Mouse (Mus musculus): ENCODE results near the gene Vps29. TPM values are rescaled to one million over a fixed set of nuclear protein-coding genes. Genes with fewer than 3 reads are reported as not detected.
A peak's percentile ranks its signal among the peaks of the same experiment; 100 is the strongest.
"Not testable (repeated sequence)": the region's sequence is repeated elsewhere in the genome, so short reads cannot be mapped to it uniquely, and the experiment has no call there.

Vps29 gene
- polyA plus RNA-seq (2012; rRNA removed), result 188 and 192 TPM in 2 replicates

DNA sequence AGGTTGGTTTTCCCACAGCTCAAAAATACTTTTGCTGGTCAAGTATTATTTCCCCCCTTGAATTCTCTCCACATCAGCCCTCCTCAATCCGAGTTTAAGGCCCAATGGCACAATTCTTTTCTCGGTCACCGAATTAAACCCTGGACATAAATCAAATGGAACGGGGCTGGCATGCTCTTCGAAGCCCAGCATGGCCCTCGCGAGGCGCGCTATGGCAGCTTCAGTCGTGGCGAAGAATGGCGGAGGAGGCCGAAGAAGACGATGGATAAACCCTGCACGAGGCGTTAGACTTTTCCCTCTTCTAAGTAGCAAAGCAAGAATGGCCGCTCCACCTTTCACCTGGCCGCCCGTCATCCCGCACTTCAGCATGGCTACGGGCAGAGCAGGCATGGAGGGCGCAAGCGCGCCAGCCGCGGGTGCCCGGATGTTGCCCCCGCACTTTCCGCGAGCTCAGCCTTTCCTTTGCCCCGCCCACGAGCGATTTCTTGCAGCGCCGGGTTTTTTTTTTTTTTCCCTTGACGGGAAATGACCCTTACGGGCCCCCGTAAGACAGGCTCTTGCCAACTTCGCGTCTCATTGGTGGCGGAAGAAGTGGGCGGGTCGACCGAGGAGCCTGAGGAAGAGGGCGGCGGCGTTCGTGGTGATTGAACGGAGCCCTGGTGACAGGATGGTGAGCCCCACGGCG, at the start of gene Vps29, which contains the start of gene Rad9b:
Gene Vps29, plus strand, starts transcription at position 563 of the 685 bp plus-strand sequence.
Gene Rad9b, minus strand, starts transcription at position 427 of the 685 bp plus-strand sequence.
- DNase-seq (ENCODE audit: extremely low spot score in 1 of 2, low spot score in 1 of 2), result peak; percentile 91 to 99

DNA sequence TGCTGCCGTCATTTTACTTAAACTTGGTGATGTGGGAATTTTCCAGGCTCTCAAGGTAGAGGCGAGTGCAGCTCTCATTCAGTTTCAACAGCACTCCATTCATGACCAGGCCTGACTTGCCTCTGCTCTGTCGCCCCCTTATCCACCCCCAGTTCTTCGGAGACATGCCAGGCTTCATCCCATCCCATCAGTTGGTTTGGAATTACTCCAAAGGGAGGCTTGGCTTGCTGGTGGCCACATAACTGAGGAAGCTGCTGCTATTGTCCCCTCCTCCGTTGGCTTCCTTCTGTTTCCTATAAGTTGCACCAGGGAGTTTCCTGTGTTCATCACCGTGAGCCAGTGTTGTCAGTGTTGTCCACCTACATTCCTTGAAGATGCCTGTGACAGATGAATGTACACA, 49.6 kb upstream of the Vps29 start:
- DNase-seq (ENCODE audit: extremely low spot score in 1 of 2, low spot score in 1 of 2), result no peak

DNA sequence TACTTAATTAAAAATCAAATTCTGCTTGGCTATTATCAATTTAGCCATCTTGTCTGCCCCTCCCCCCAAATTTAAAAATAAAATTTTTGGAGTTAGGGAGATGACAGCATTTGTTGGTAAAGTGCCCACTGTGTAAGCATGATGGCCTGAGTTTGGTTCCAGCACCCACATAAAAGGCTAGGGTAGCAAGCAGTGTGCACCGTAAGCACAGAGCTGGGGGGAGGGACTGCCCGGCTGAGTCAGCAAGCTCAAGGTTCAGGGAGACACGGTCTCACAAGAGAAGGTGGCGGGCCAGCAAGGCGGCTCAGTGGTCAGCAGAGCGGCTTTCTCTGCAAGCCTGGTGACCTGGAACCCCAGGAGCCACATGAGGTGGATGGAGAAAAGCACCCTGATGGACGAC, 48.7 kb upstream of the Vps29 start:
- no peak for DNase-seq (ENCODE audit: extremely low spot score in 1 of 2, low spot score in 1 of 2)

DNA sequence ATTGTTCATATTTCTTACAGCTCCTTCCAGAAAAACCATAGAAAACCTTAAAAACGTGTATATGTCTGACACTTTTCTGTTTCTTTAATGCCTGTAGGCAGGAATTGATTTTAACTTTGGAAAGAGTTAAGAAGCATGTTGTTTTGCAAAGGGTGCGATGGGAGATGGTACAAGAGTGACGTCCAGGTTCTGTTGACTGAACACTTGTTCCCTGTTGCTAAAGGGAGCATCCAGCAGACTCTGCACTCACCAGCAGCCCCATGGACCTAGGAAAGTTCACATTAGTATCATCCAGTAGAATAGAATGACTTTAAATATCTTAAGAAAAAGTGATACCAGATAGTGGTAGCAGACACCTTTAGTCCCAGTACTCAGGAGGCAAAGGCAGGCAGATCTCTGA, 47.6 kb upstream of the Vps29 start:
- DNase-seq (ENCODE audit: extremely low spot score in 1 of 2, low spot score in 1 of 2), result no peak

GRCm38 (mm10) chr5:122310699-122311098, 43.5 kb upstream of the Vps29 start:
- no peak for DNase-seq (ENCODE audit: extremely low spot score in 1 of 2, low spot score in 1 of 2)

- DNase-seq (ENCODE audit: extremely low spot score in 1 of 2, low spot score in 1 of 2), result no peak
Observed at GRCm38 (mm10) chr5:122311692-122312091, 42.5 kb upstream of the Vps29 start.

DNA sequence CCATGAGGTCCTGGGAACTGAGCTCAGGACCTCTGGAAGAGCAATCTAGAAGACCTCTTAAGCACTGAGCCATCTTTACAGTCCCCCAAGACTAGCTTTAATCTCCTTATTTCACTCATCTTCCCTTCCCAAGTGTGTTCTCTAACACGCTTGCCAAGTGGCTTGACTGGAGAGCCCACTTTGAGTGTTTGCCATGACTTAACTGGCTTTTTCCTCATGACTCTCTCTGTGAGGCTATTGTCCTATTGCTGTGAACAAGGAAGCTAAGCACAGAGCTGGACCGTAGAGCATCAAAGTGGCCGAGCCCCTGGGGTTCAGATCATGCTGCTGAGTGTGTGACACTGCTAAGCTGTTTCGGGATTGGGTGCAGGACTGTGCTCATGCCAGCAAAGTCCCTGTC, 41.8 kb upstream of the Vps29 start:
- no peak for DNase-seq (ENCODE audit: extremely low spot score in 1 of 2, low spot score in 1 of 2)

- DNase-seq (ENCODE audit: extremely low spot score in 1 of 2, low spot score in 1 of 2), result no peak
Observed at GRCm38 (mm10) chr5:122312942-122313684, 41.1 kb upstream of the Vps29 start.

DNA sequence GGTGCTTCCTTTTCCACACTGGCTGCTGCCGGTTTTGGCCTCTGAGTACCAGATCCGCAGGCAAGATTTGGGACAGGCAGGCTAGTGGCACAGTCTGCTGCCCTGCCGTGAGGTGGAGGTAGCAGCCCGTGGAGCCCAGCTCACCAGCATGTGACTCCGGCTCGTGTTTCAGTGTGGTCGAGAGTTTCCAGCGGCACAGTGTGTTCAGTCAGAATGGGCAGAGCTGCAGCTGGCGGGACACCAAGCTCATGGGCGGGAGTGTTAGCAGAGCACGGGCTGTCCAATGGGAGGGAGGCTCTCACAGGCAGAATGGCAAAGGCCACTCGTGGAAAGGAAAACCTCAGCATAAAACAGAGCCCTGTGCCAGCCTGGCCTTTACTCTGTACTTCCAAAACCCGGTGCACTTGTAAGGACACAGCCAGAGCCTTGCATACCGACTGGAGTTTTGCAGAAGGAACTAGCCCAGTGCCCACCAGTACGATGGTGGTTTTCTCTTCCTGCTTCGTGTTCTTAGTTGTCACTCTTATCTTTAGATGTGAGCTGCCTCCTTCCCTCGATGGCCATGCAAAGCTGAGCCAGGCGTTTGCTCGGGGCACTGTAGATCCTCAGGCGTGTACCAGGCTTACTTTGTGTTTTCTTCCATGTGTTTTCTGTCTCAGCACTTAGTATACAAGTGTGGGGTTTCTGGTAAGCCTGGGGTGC, 39.1 kb upstream of the Vps29 start:
- peak; percentile 88 to 89 for DNase-seq (ENCODE audit: extremely low spot score in 1 of 2, low spot score in 1 of 2)

GRCm38 (mm10) chr5:122317329-122318045, 36.7 kb upstream of the Vps29 start:
- DNase-seq (ENCODE audit: extremely low spot score in 1 of 2, low spot score in 1 of 2), result no peak

- no peak for DNase-seq (ENCODE audit: extremely low spot score in 1 of 2, low spot score in 1 of 2)
Observed at GRCm38 (mm10) chr5:122318100-122318499, 36.1 kb upstream of the Vps29 start.

GRCm38 (mm10) chr5:122318976-122319375, 35.2 kb upstream of the Vps29 start:
- DNase-seq (ENCODE audit: extremely low spot score in 1 of 2, low spot score in 1 of 2), result not testable (repeated sequence)

- DNase-seq (ENCODE audit: extremely low spot score in 1 of 2, low spot score in 1 of 2), result peak; percentile 57 to 66
Observed at GRCm38 (mm10) chr5:122319474-122320204, 34.5 kb upstream of the Vps29 start.

DNA sequence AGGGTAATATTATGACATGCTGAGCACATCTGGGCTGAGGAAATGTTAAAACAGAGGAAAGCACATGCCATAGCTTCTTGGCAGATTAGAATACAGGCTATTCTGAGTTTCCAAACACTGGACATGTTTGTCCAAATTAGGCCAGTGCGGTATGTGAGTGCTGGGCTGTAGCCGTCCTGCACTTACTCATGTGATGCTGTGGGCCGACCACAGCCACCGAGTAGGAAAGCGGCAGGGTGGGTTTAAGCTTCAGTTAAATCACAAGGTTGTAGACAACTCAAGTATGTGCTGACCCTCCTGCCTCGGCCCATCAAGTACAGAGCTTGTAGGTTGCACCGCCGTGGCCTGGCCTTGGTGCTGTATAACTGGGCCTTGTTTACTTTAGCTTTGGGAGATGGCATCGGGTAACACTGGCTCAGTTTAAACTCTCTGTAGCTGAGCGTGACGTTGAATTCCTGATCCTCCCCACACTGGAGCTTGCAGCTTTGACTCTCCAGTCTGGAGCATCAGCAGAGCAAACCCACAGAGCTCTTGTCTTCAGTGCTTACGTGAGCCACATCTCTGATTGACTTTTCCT, 33.9 kb upstream of the Vps29 start:
- no peak for DNase-seq (ENCODE audit: extremely low spot score in 1 of 2, low spot score in 1 of 2)

- no peak for DNase-seq (ENCODE audit: extremely low spot score in 1 of 2, low spot score in 1 of 2)
Observed at GRCm38 (mm10) chr5:122323523-122323922, 30.6 kb upstream of the Vps29 start.

GRCm38 (mm10) chr5:122324608-122325431, 29.3 kb upstream of the Vps29 start:
- peak; percentile 88 to 90 for DNase-seq (ENCODE audit: extremely low spot score in 1 of 2, low spot score in 1 of 2)

- no peak for DNase-seq (ENCODE audit: extremely low spot score in 1 of 2, low spot score in 1 of 2)
Observed at GRCm38 (mm10) chr5:122325477-122325876, 28.7 kb upstream of the Vps29 start.

DNA sequence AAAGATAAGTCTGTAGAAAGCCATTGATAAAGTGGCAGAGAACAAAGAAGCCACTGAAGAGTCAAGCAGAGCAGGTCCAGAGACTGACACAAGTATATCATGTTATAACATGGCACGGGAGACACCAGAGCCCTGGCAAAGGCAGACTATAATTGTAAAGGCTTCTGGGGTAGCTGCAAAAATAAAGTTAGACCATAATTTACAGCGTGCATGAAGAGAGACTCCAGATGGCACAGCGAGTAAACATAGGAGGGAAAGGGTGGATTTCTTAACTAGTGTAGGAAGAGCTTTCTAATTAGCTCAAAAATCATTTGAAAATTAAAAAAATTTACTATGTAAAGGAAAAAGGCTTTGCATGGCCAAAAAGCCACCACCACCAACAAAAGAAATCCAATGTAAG, 26.9 kb upstream of the Vps29 start:
- no peak for DNase-seq (ENCODE audit: extremely low spot score in 1 of 2, low spot score in 1 of 2)

GRCm38 (mm10) chr5:122330269-122330668, 23.9 kb upstream of the Vps29 start:
- DNase-seq (ENCODE audit: extremely low spot score in 1 of 2, low spot score in 1 of 2), result no peak
